Mouse (Mus musculus) ES-E14 (cell line): Measurements from ENCODE around the gene Lactb. TPM values are rescaled to one million over a fixed set of nuclear protein-coding genes. Genes with fewer than 3 reads are reported as not detected.

Experiments used
- DNase-seq: peaks from one replicate; pipeline ENCODE4 v3.0.0-alpha.2; 2013; ENCODE audit warnings: low read depth, low spot score
- H3K27ac ChIP-seq: 2 replicates; pipeline ENCODE4 v1.5.1; 2012; ENCODE audit warnings: low read depth, mild to moderate bottlenecking, low read length, moderate library complexity, mixed read lengths; ENCODE audit not compliant: poor library complexity, insufficient read depth, severe bottlenecking
- H3K36me3 ChIP-seq: 2 replicates; pipeline ENCODE4 v1.6.1; 2012; ENCODE audit warnings: mild to moderate bottlenecking, low read length, moderate library complexity, mixed read lengths; ENCODE audit not compliant: control insufficient read depth, poor library complexity, insufficient read depth, severe bottlenecking
- H3K4me1 ChIP-seq, 2 experiments: fragments of 150-350 bp in 1 of 2; sonication (generic) in 1 of 2; 2 replicates each; pipeline ENCODE4 v1.6.1; 2012; ENCODE audit warnings: low read length in 2 of 2, mild to moderate bottlenecking in 1 of 2, mixed read lengths in 1 of 2; ENCODE audit not compliant: control insufficient read depth in 2 of 2, insufficient read depth in 2 of 2, poor library complexity in 1 of 2
- H3K4me3 ChIP-seq, 2 experiments: fragments of 150-350 bp in 1 of 2; sonication (generic) in 1 of 2; 2 replicates each; pipeline ENCODE4 v1.5.1; 2012; ENCODE audit warnings: low read length in 2 of 2, low read depth in 1 of 2, mild to moderate bottlenecking in 1 of 2, mixed read lengths in 1 of 2; ENCODE audit not compliant: insufficient read depth in 1 of 2, poor library complexity in 1 of 2, severe bottlenecking in 1 of 2
- H3K9ac ChIP-seq: 2 replicates; pipeline ENCODE4 v1.6.1; 2012; ENCODE audit warnings: low read depth, mild to moderate bottlenecking, low read length, mixed read lengths; ENCODE audit not compliant: poor library complexity, insufficient read depth, severe bottlenecking
- H3K9me3 ChIP-seq: fragments of 150-350 bp; sonication (generic); 2 replicates; pipeline ENCODE4 v1.6.1; 2012; ENCODE audit warnings: low read depth, mild to moderate bottlenecking, low read length; ENCODE audit not compliant: control insufficient read depth, insufficient read depth
- CHD2 ChIP-seq: IDR thresholded peaks from 2 replicates; pipeline ENCODE4 v1.6.1; 2014; ENCODE audit warnings: mild to moderate bottlenecking, low read depth, low read length, inconsistent platforms
- HCFC1 ChIP-seq: IDR thresholded peaks from 2 replicates; pipeline ENCODE4 v1.6.1; 2012; ENCODE audit warnings: low read length, inconsistent platforms, borderline replicate concordance; ENCODE audit not compliant: insufficient read depth
- MAFK ChIP-seq: IDR thresholded peaks from 2 replicates; pipeline ENCODE4 v1.6.1; 2014; ENCODE audit warnings: mild to moderate bottlenecking, low read depth, low read length, inconsistent platforms; ENCODE audit not compliant: insufficient read depth
- ZC3H11A ChIP-seq: IDR thresholded peaks from 2 replicates; pipeline ENCODE4 v1.6.1; 2012; ENCODE audit warnings: low read depth, mild to moderate bottlenecking, inconsistent platforms, low read length, borderline replicate concordance
- ZNF384 ChIP-seq: IDR thresholded peaks from 2 replicates; pipeline ENCODE4 v1.6.1; 2012; ENCODE audit warnings: low read depth, low read length, inconsistent platforms
- in situ Hi-C, 2 experiments: fragments of 600-800 bp; cut with MboI; formaldehyde crosslinking; loops; one replicate each; pipeline ENCODE4 v1.15.1; 2025; ENCODE audit warnings: low sequenced_read_pairs in 2 of 2, inconsistent platforms in 1 of 2; ENCODE audit not compliant: unreplicated experiment in 2 of 2
- total RNA-seq: library from RNA; depleted of rRNA; stranded (reverse); fragments of 300-350 nt; gene quantifications from 2 replicates; pipeline ENCODE4 v1.2.3, GENCODE M21; 2012

Lactb gene
- total RNA-seq, 1 experiment, result 10.0 TPM

- Histone ChIP-seq H3K4me1 (peaks cover 0 to 5% of the 10 kb centered on the region in 2 experiments; a peak in 1 of 4 replicates), H3K9me3 (no peaks in the 10 kb centered on the region), H3K4me3 (no peak overlapping the region), H3K9ac (no peak overlapping the region), H3K27ac (no peak overlapping the region), H3K36me3 (no peaks in the 10 kb centered on the region)
- TF ChIP-seq ZNF384, result no peak
- TF ChIP-seq HCFC1, result no peak
- TF ChIP-seq MAFK, result no peak
- TF ChIP-seq ZC3H11A, result no peak
- TF ChIP-seq CHD2, result no peak
- in situ Hi-C loops, result no loop called here
- no peak for DNase-seq
These were observed 36.2 kb upstream of the Lactb start for GRCm38 (mm10) chr9:67011483-67011882.

DNA sequence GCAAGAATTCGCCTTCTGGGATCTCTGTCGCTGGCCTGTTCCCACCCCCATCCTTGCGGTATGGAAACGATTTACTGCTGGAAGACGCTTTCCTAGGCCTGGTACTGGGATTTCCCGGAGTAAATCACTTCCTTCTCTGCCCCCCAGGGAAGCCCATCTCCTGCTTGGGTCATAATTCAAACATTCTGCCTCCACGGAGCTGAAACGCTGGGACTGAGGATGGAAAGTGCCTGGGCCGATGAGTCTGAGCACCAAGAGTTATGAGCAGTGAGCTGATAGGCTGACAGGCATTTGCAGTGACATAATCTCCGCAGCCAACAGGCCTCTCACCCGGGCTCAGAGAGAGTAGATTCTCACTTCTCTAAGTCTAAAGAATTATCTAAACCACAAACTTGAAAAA is 33.5 kb upstream of the Lactb start:
- H3K4me3 ChIP-seq, result no peak overlapping the region
- no peaks in the 10 kb centered on the region for H3K36me3 ChIP-seq
- no peak overlapping the region for H3K27ac ChIP-seq
- no peak overlapping the region; the same call in 1 of the 2 replicates for H3K9ac ChIP-seq
- no peak for TF ChIP-seq ZC3H11A
- no peak for TF ChIP-seq ZNF384
- TF ChIP-seq CHD2, result no peak
- no peak for TF ChIP-seq MAFK
- TF ChIP-seq HCFC1, result no peak
- no peaks in the 10 kb centered on the region for H3K9me3 ChIP-seq
- in situ Hi-C loops, result no loop called here
- DNase-seq, result no peak
- peaks cover 0 to 5% of the 10 kb centered on the region in 2 experiments; a peak in 1 of 4 replicates for H3K4me1 ChIP-seq

- no peaks in the 10 kb centered on the region for H3K9me3 ChIP-seq
- TF ChIP-seq MAFK (no peak), HCFC1 (no peak), ZNF384 (no peak), ZC3H11A (no peak), CHD2 (no peak)
- no peak overlapping the region for H3K9ac ChIP-seq
- H3K27ac ChIP-seq, result no peak overlapping the region
- H3K4me1 ChIP-seq, result peaks cover 2 to 4% of the 10 kb centered on the region in 2 experiments; a peak in 2 of 4 replicates
- H3K4me3 ChIP-seq, result no peak overlapping the region
- no peak for DNase-seq
- in situ Hi-C loops, result no loop called here
- H3K36me3 ChIP-seq, result no peaks in the 10 kb centered on the region
These were observed 31.1 kb upstream of the Lactb start for GRCm38 (mm10) chr9:67006376-67006775.

DNA sequence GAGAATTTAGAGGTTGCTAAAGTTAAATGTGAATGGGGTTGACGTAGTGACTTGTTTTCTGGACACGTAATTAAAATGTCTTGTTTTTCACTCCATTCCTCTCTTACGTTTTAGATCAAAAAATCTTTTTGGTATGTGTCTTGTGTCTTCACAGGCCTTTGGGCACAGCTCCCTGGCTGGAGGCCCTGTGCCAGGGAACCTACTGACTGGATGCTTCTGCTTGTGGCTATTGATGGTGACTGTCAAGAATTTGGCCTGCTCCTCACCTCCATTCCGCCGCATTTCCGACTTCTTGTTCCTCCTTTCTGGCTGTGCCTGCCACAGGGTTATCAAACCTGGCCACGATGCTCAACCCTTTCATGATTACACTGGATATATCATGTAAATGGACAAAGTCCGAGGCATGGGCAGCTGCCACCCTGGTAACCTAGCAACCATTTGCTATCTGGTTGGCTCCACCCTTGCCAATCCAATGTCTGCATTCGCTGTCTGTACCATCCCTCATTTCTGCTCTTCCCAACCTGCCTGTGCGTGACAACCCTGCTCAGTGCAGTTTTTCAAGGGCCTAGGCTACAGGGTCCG is 30.0 kb upstream of the Lactb start:
- no peak for TF ChIP-seq ZNF384
- TF ChIP-seq ZC3H11A, result no peak
- no peak for TF ChIP-seq CHD2
- no peak for TF ChIP-seq MAFK
- TF ChIP-seq HCFC1, result no peak
- Histone ChIP-seq H3K27ac (no peak overlapping the region), H3K4me1 (peaks cover 3 to 4% of the 10 kb centered on the region in 2 experiments; a peak in 2 of 4 replicates), H3K9ac (no peak overlapping the region), H3K4me3 (no peak overlapping the region), H3K9me3 (no peaks in the 10 kb centered on the region), H3K36me3 (no peaks in the 10 kb centered on the region)
- in situ Hi-C loops, result no loop called here
- DNase-seq, result no peak

DNA sequence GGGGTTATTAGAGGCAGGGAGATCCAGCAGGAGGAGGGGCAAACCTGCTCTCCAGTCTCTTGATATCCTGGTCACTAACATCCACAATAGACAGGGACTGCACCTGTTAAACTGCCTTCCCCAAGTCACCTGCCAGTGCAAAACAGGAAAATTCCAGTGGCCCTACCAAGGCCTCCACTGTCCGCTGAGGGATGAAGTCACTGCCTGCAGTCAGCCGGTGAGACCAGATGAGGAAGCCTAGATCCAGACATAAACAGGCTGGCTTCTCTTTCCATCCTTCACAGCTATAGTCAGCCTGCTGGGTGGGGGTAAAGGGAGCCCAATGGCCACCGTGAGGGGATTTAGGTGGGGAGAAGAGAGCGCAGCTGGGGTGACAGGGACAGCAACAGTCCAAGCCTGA is 28.4 kb upstream of the Lactb start:
- in situ Hi-C loops, result no loop called here
- H3K4me1 ChIP-seq, result peaks cover 3 to 4% of the 10 kb centered on the region in 2 experiments; a peak in 2 of 4 replicates
- H3K9me3 ChIP-seq, result no peaks in the 10 kb centered on the region
- DNase-seq, result no peak
- H3K27ac ChIP-seq, result no peak overlapping the region
- TF ChIP-seq HCFC1, result no peak
- TF ChIP-seq ZNF384, result no peak
- TF ChIP-seq CHD2, result no peak
- TF ChIP-seq MAFK, result no peak
- no peak for TF ChIP-seq ZC3H11A
- H3K36me3 ChIP-seq, result no peaks in the 10 kb centered on the region
- no peak overlapping the region for H3K4me3 ChIP-seq
- no peak overlapping the region for H3K9ac ChIP-seq
